Mouse (Mus musculus) adrenal gland, adult 18-20 months (tissue): Measurements from ENCODE around the gene Ppdpf. TPM values are rescaled to one million over a fixed set of nuclear protein-coding genes. Genes with fewer than 3 reads are reported as not detected.

Source experiments
- DNase-seq, 2 experiments: peaks; one replicate each; pipeline ENCODE4 v3.0.0; 2021 to 2022; ENCODE audit warnings: low spot score in 2 of 2
- total RNA-seq, 2 experiments: library from RNA; stranded (reverse); gene quantifications; 1 replicate in 1 of 2; 2 replicates in 1 of 2; pipeline ENCODE4 v1.2.3; 2021

Ppdpf gene
- total RNA-seq, 2 experiments from 2014 or later = 69.8 to 94.9 TPM

DNA sequence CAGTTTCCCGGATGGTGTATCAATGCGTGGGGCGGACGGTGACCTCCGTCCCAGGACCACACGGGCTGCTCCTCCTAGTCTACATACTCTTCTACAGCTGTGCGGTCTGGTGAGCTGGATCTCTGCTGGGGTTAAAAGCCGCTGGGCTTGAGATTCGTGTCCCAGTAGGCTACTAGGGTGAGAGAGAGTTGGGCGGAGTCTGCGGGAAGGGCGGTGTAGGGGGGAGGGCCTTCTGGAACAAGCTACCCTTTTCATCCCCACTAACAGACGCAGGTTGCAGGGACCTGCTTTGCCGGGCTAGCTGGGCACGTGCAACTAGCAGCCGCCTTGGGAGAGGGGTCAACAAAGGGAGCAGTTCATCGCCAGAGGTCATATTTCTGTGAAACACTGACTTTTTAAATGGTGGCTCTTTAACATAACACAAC lies 26.0 kb downstream of the Ppdpf start, which contains the start of gene Srms:
Gene Srms, minus strand, starts transcription at position 165 of the 425 bp plus-strand sequence.
- DNase-seq = peak in 1 of 2 experiments; percentile 31

DNA sequence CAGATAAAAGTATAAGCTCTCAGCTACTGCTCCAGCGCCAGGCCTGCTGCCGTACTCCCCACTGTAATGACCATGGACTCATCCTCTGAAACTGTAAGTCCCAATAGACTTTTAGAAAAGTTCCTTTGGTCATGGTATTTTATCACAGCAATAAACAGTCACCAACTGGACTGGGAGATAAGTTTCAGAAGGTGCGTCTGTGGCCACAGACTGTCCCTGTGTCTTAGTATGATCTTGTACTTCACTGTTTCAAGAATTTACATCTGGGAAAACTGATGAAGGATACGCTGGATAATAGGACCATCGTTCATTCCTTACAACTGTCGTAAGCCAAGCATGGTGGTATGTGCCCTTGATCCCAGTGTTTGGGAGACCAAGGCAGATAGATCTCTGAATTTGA lies 29.0 kb downstream of the Ppdpf start:
- no peak for DNase-seq

- no peak for DNase-seq
Measured at GRCm38 (mm10) chr2:181218881-181219485, 31.9 kb downstream of the Ppdpf start.

GRCm38 (mm10) chr2:181219538-181220216 lies 32.6 kb downstream of the Ppdpf start, which contains the start of gene Fndc11:
TSS of gene Fndc11 (plus strand) at chr2:181220013.
- peak; percentile 61 to 63 for DNase-seq

GRCm38 (mm10) chr2:181220361-181220760 lies 33.3 kb downstream of the Ppdpf start:
- DNase-seq = no peak

GRCm38 (mm10) chr2:181224994-181225393 lies 37.9 kb downstream of the Ppdpf start:
- no peak for DNase-seq

- DNase-seq = no peak
Measured at GRCm38 (mm10) chr2:181227122-181227521, 40.1 kb downstream of the Ppdpf start.

DNA sequence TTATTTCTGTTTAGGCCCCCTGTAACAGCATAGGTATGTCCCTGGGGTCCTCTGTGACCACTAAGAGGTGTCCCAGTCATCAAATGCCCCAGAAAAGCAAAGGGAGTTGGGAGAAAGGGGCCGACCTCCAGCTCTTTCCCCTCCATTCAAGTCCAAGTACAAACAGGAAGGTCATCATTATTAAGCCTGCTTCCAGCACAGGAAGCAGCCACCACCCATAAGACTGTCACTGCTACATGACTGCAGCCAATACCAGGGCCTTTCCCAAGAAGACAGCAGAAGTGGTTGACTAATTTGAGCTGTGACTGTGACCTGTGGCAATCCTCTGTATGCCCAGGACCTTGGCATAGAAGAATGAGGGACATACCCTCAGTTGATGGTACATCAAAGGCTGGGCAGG lies 41.3 kb downstream of the Ppdpf start:
- no peak for DNase-seq

DNA sequence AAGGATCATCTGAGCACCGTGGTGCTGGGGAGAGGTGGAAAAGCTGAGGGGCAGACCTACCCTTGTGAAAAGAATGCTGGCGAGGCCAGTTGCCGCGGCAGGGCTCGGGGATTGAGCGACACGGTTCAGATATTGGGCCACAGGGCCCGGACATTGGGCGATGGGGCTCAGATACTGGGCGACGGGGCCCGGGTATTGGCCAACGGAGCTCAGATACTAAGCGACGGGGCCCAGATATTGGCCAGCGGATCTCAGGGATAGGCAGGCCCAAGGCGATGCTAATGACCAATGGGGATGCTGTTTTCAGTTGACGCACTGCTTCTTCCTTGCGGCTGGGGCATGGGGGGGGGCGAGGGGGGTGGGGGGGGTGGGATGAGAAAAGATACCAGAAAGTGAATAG lies 44.1 kb downstream of the Ppdpf start:
- no peak for DNase-seq

- DNase-seq = no peak
Measured at GRCm38 (mm10) chr2:181233443-181233842, 46.4 kb downstream of the Ppdpf start.

DNA sequence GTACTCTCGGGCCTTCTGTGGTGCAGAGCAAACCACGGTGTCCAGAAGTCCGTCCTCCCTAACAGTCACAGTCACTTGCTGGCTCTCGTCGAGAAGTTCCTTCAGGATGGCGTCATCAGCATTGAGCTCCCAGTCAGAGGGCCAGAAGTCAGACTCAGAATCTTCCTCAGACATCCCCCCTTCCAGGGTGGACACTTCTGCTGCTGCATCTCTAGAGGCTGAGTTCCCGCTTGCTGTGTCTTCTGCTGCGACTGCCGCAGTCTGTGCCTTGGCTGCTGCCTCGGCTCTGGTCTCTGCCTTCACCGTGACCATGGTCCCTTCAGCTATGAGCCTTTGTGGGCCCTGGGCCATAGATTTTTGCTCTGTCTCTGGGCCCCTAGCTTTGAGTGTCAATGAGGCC lies 47.6 kb downstream of the Ppdpf start:
- DNase-seq = no peak

GRCm38 (mm10) chr2:181235681-181236566 lies 48.9 kb downstream of the Ppdpf start:
- no peak for DNase-seq

- no peak for DNase-seq
Measured at GRCm38 (mm10) chr2:181237251-181238014, 50.4 kb downstream of the Ppdpf start.

DNA sequence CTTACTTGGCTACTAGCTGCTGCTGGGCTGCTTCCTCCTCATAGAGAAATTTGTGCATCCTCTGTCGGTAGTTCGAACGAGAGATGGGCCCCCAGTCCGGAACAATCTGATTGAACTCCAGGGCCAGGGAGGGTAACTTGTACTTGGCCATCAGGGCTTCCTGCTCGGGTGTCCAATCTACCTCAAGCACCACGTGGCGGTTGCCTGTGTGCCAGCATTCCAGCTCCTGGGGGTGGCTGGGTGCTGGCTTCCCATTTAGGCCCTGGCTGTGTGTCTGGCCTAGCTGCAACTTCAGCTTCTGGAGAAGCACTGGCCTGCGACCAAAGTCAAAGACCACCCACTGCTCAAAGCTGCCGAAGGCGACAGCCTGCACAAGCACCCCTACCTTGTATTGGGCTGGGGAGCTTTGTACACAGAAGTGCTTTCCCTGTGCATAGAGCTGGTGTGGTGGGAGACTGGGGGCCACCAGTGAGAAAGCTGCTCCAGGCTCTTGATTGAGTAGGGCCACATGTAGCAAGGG lies 51.1 kb downstream of the Ppdpf start:
- no peak for DNase-seq

Other genes starting within 250 kb of the Ppdpf start
- gene Nkain4, start 232.5 kb upstream of the Ppdpf start, total RNA-seq = 10 to 100 TPM in 1 of 2 experiments, 1 to 10 TPM in 1; 6.8 to 11.8 TPM
- 10 to 100 TPM; 48.1 to 53.3 TPM for gene Arfgap1, start 220.0 kb upstream of the Ppdpf start, total RNA-seq
- 1 to 10 TPM; 2.3 to 2.8 TPM for gene Col20a1, start 200.7 kb upstream of the Ppdpf start, total RNA-seq
- gene Chrna4, start 143.7 kb upstream of the Ppdpf start, total RNA-seq = 10 to 100 TPM in 1 of 2 experiments, 1 to 10 TPM in 1; 4.3 to 26.9 TPM
- 1 to 10 TPM; 5.2 to 7.3 TPM for gene Kcnq2, start 51.9 kb upstream of the Ppdpf start, total RNA-seq
- gene Eef1a2, start 30.2 kb upstream of the Ppdpf start, total RNA-seq = 10 to 100 TPM; 55.1 to 71.0 TPM
- not detected for gene Ptk6, start 15.5 kb downstream of the Ppdpf start, total RNA-seq
- under 1 TPM; 0.73 to 0.83 TPM for gene Srms, start 25.9 kb downstream of the Ppdpf start, total RNA-seq
- gene Fndc11, start 32.8 kb downstream of the Ppdpf start, total RNA-seq = under 1 TPM in 1 of 2 experiments, not detected in 1; 0.27 TPM
- 10 to 100 TPM; 21.6 to 23.7 TPM for gene Helz2, start 54.8 kb downstream of the Ppdpf start, total RNA-seq
- 10 to 100 TPM; 14.8 to 15.2 TPM for gene Gmeb2, start 100.8 kb downstream of the Ppdpf start, total RNA-seq
- gene Stmn3, start 127.3 kb downstream of the Ppdpf start, total RNA-seq = 10 to 100 TPM; 14.6 to 18.7 TPM
- gene Rtel1, start 132.5 kb downstream of the Ppdpf start, total RNA-seq = 10 to 100 TPM; 24.1 to 30.8 TPM
- gene Zgpat, start 177.7 kb downstream of the Ppdpf start, total RNA-seq = 10 to 100 TPM; 50.8 to 51.0 TPM
- gene Arfrp1, start 178.2 kb downstream of the Ppdpf start, total RNA-seq = 10 to 100 TPM; 48.9 to 51.8 TPM
- 10 to 100 TPM; 17.1 to 23.0 TPM for gene Lime1, start 192.8 kb downstream of the Ppdpf start, total RNA-seq